Mouse (Mus musculus) kidney, adult 18-20 months (tissue): ENCODE measurements around the gene Zfyve21.

Experiments
- DNase-seq: peaks from one replicate; pipeline ENCODE4 v3.0.0; 2021

Zfyve21 gene

GRCm38 (mm10) chr12:111813766-111814617 is at the start of gene Zfyve21, which contains the start of gene Xrcc3:
Gene Zfyve21, plus strand, starts transcription at chr12:111814170.
Gene Xrcc3, minus strand, starts transcription at chr12:111813873.
- peak; percentile 95 for DNase-seq

- DNase-seq = no peak
Measured at GRCm38 (mm10) chr12:111766313-111767236, 47.4 kb upstream of the Zfyve21 start.

- no peak for DNase-seq
Measured at GRCm38 (mm10) chr12:111768322-111768928, 45.5 kb upstream of the Zfyve21 start.

- DNase-seq = peak; percentile 54
Measured at GRCm38 (mm10) chr12:111769306-111769705, 44.7 kb upstream of the Zfyve21 start.

GRCm38 (mm10) chr12:111769816-111770577 is 44.0 kb upstream of the Zfyve21 start:
- DNase-seq = no peak

- peak; percentile 23 for DNase-seq
Measured at GRCm38 (mm10) chr12:111770651-111771050, 43.3 kb upstream of the Zfyve21 start.

GRCm38 (mm10) chr12:111774156-111774555 is 39.8 kb upstream of the Zfyve21 start:
- no peak for DNase-seq

GRCm38 (mm10) chr12:111774845-111775244 is 39.1 kb upstream of the Zfyve21 start:
- DNase-seq = no peak

- no peak for DNase-seq
Measured at GRCm38 (mm10) chr12:111777919-111778318, 36.1 kb upstream of the Zfyve21 start.

GRCm38 (mm10) chr12:111779544-111779943 is 34.4 kb upstream of the Zfyve21 start:
- no peak for DNase-seq

GRCm38 (mm10) chr12:111785174-111785573 is 28.8 kb upstream of the Zfyve21 start:
- no peak for DNase-seq

GRCm38 (mm10) chr12:111787015-111787414 is 27.0 kb upstream of the Zfyve21 start:
- DNase-seq = no peak

- DNase-seq = peak; percentile 61
Measured at GRCm38 (mm10) chr12:111790090-111790489, 23.9 kb upstream of the Zfyve21 start.

- no peak for DNase-seq
Measured at GRCm38 (mm10) chr12:111790631-111791030, 23.3 kb upstream of the Zfyve21 start.

- no peak for DNase-seq
Measured at GRCm38 (mm10) chr12:111791474-111792104, 22.4 kb upstream of the Zfyve21 start.

GRCm38 (mm10) chr12:111794102-111794501 is 19.9 kb upstream of the Zfyve21 start:
- peak; percentile 79 for DNase-seq

GRCm38 (mm10) chr12:111794526-111795179 is 19.3 kb upstream of the Zfyve21 start:
- no peak for DNase-seq

GRCm38 (mm10) chr12:111795180-111795895 is 18.6 kb upstream of the Zfyve21 start:
- peak; percentile 64 for DNase-seq

- DNase-seq = no peak
Measured at GRCm38 (mm10) chr12:111797251-111797650, 16.7 kb upstream of the Zfyve21 start.

GRCm38 (mm10) chr12:111798493-111798892 is 15.5 kb upstream of the Zfyve21 start:
- no peak for DNase-seq
